Mouse (Mus musculus) liver, embryonic 16.5 days (tissue): ENCODE results near the gene Kalrn. TPM values are rescaled to one million over a fixed set of nuclear protein-coding genes. Genes with fewer than 3 reads are reported as not detected.

ENCODE experiments used
- ATAC-seq: fragments of 200-750 bp; cut with Nextera tagmentation; 2 replicates; pipeline ENCODE4 v1.8.0; 2017; ENCODE audit warnings: low read depth, mild to moderate bottlenecking, moderate number of reproducible peaks, moderate library complexity
- H3K27ac ChIP-seq: fragments of 300-500 bp; sonication (generic); 2 replicates; pipeline ENCODE4 v1.5.1; 2014; ENCODE audit warnings: mild to moderate bottlenecking, low read length
- H3K27me3 ChIP-seq: fragments of 300-500 bp; sonication (generic); 2 replicates; pipeline ENCODE4 v1.6.1; 2014; ENCODE audit warnings: low read depth, low read length, mixed read lengths; ENCODE audit not compliant: control insufficient read depth, insufficient read depth
- H3K36me3 ChIP-seq: fragments of 300-500 bp; sonication (generic); 2 replicates; pipeline ENCODE4 v1.6.1; 2014; ENCODE audit warnings: mild to moderate bottlenecking; ENCODE audit not compliant: control insufficient read depth, insufficient read depth
- H3K4me1 ChIP-seq: fragments of 300-500 bp; sonication (generic); 2 replicates; pipeline ENCODE4 v1.6.1; 2014; ENCODE audit warnings: low read depth, low read length, mixed read lengths; ENCODE audit not compliant: control insufficient read depth
- H3K4me2 ChIP-seq: fragments of 300-500 bp; sonication (generic); 2 replicates; pipeline ENCODE4 v1.6.1; 2014; ENCODE audit warnings: low read depth, low read length, mixed read lengths
- H3K4me3 ChIP-seq: fragments of 300-500 bp; sonication (generic); 2 replicates; pipeline ENCODE4 v1.5.1; 2014; ENCODE audit warnings: low read depth, mild to moderate bottlenecking, low read length
- H3K9ac ChIP-seq: fragments of 300-500 bp; sonication (generic); 2 replicates; pipeline ENCODE4 v1.6.1; 2014; ENCODE audit warnings: low read depth, low read length
- H3K9me3 ChIP-seq: fragments of 300-500 bp; sonication (generic); replicated peaks from 2 replicates; pipeline ENCODE4 v1.6.1; 2016; ENCODE audit warnings: low read length; ENCODE audit not compliant: control insufficient read depth
- WGBS: fragments of 180-500 bp; shearing (Covaris S2); extraction: QIAGEN DNeasy Blood & Tissue Kit; methylation state at CpG from one replicate; pipeline ENCODE4 v1.1.7; 2014; ENCODE audit not compliant: insufficient replicate concordance; 5-methylcytosine and 5-hydroxymethylcytosine counted together
- polyA plus RNA-seq: library from polyadenylated mRNA; unstranded; fragments of >200 nt; fragmentation: Nextera tagmentation; extraction: Ambion mirVana; gene quantifications from 2 replicates; pipeline ENCODE4 v1.2.1, GENCODE M21; 2015

Gene Kalrn
- polyA plus RNA-seq, 1 experiment from 2014 or later = 11.2 TPM

DNA sequence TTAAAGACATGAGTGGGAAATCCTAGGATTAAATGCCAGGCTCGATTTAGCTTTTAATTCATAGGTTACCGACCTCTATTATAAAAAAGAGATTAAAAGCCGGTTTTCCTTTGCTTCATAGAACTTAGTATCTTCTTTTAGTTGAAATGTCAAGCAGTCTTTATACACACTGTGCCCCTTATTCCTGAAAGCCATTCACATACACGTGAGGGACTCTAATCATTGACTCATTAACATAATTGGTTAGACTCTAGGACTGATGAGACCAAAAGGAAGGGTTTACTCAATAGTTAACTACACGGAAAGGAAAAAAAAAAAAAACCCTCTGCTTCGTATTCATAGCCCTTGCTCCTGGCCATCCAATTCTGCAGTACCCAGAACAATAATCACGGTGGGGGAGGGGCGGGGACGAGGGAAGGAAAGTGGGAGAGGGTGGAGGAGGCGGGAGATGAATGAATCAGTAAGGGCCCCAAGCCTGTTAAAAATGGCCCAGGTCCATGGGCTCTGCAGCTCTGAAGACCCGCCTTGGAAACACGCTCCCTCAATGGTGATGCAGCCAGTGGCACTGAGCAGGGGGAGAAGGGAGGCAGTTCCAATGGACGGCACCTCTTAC is 368.7 kb downstream of the Kalrn start:
- Histone ChIP-seq H3K9me3 (no peaks in the 10 kb centered on the region), H3K27ac (no peak overlapping the region), H3K9ac (no peak overlapping the region), H3K27me3 (no peaks in the 10 kb centered on the region), H3K36me3 (no peaks in the 10 kb centered on the region), H3K4me3 (no peak overlapping the region), H3K4me2 (no peak overlapping the region), H3K4me1 (no peaks in the 10 kb centered on the region)
- 66% methylated on average over 13 of the region's 13 CpGs for whole genome bisulfite sequencing
- no peak for ATAC-seq

DNA sequence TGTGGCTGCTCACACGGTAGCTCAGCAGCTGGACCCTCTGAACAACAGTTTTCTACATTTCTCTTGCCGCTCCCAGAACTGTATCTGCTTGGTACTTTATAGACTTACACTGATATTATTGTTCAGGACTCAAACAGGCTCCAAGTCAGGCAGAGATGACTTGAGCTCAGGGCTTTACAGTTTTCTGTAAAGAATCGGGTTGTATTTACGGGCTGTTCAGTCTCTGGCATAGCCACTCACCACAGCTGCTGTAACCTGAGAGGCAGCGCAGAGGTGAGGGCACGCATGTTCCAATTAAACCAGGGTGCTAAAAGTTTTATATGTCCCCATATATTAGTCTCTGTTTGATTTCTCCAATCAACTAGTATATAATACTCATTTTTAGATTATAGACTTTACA is 373.8 kb downstream of the Kalrn start:
- Histone ChIP-seq H3K4me3 (no peak overlapping the region), H3K4me2 (no peak overlapping the region), H3K9ac (no peak overlapping the region), H3K9me3 (no peaks in the 10 kb centered on the region), H3K36me3 (no peaks in the 10 kb centered on the region), H3K27me3 (no peaks in the 10 kb centered on the region), H3K27ac (no peak overlapping the region), H3K4me1 (no peaks in the 10 kb centered on the region)
- ATAC-seq = no peak
- 71% methylated on average over 6 of the region's 6 CpGs for WGBS

DNA sequence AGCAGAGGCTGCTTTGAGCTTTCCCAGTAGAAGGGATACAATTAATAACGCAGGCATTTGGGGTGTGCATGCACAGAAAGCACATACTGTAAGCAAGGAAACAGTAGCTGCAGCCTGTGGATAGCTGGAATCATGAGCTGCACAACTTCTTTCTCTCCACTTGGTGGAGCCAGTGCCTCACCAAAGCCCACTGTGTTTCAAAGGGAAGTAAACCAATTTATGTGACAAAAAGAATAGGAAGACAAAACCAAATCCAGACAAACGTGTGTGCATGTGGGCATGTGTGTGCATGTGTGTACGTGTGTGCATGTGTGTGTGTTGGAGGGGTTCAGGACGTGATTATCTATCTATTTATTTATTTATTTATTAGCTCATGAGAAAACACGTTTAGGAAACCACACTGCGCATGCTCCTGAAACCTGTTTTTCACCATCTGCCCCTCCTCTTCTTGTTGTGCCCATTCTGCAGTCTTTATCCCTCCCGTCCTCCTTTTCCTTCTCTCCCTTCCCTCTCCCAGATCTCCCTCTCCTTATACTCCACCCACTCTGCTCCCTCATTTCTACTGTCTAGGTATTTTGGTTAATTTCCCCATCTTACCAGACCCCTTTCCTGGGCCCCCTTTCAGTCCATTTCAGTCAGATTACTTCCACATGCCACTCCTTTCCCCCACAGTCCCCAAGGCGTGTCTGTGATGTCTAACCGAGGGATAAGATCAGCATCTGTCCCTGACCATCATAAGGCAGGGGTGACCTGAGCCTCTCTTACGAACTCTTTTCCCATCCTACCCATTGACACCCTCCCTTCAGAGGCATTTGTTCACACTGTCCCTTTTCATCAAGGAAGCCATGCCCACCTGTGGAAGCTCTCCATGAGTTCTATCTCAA is 380.1 kb downstream of the Kalrn start:
- WGBS = 31% methylated on average over 10 of the region's 10 CpGs
- Histone ChIP-seq H3K36me3 (no peaks in the 10 kb centered on the region), H3K4me2 (no peak overlapping the region), H3K27ac (no peak overlapping the region), H3K9me3 (no peaks in the 10 kb centered on the region), H3K9ac (no peak overlapping the region), H3K4me1 (no peaks in the 10 kb centered on the region), H3K27me3 (no peaks in the 10 kb centered on the region), H3K4me3 (no peak overlapping the region)
- ATAC-seq = no peak

DNA sequence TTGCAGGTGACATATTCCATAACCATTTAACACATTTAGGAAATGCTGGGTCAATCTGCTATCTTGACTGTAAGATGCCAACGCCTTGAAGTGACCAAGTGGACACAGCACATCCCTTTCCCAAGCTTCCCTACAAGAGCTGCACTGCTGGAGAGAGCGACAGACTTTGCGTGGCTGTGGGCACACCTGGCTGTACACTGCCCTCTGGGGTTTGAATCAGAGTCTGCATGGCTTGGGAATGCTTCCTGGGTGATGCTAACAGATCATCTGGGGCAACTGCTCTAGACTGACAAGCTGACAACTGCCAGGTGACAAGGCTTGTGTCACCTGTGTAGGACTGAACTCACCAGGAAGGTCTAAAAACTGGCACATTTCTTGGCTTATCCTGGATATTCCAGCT is 388.6 kb downstream of the Kalrn start:
- no peaks in the 10 kb centered on the region for H3K9me3 ChIP-seq
- H3K27ac ChIP-seq = no peak overlapping the region
- no peaks in the 10 kb centered on the region for H3K36me3 ChIP-seq
- H3K9ac ChIP-seq = no peak overlapping the region
- no peak for ATAC-seq
- no peak overlapping the region for H3K4me3 ChIP-seq
- no peaks in the 10 kb centered on the region for H3K4me1 ChIP-seq
- H3K27me3 ChIP-seq = no peaks in the 10 kb centered on the region
- no peak overlapping the region for H3K4me2 ChIP-seq
- 40% methylated on average over 3 of the region's 3 CpGs for WGBS

DNA sequence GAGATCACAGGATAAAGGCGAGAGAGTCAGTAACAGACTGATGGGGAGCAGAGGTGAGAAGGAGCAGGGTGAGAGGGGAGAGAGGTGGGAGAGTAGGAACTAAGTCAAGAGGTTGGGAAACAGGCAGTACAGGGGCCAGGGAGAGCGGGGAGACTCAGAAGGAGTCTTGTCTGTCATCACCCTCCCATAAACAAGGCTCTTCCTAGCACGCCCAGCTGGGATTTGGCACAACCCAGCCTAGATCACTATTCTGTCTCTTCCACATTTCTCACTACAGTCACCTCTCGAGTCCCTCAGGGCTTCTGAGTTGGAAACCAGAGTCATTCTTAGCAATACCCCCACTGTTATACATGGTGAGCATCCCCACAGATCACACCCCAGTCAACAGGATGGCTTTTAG is 390.1 kb downstream of the Kalrn start:
- no peak overlapping the region for H3K27ac ChIP-seq
- H3K9ac ChIP-seq = no peak overlapping the region
- no peak overlapping the region for H3K4me3 ChIP-seq
- WGBS = 53% methylated on average over 4 of the region's 4 CpGs
- no peaks in the 10 kb centered on the region for H3K27me3 ChIP-seq
- H3K9me3 ChIP-seq = no peaks in the 10 kb centered on the region
- no peaks in the 10 kb centered on the region for H3K36me3 ChIP-seq
- no peak for ATAC-seq
- no peaks in the 10 kb centered on the region for H3K4me1 ChIP-seq
- no peak overlapping the region for H3K4me2 ChIP-seq

DNA sequence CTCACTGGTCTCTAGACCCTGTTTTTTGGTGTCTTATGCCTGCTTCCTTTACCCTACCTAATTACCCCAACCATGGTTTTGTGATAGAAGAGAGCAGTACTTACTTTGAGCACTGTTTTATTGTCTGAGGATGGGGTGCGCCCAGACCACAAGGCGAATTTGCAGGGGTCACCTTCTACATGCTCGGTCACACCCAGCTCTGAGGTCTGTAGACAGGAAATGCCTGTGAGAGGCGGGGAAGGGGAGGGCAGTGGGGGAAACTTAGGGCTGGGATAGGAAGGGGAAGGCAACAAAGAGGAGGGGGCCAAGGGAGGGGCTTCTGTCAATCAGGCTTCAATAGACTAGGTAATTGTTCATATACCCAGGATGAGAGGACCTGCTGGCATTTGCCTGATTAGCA is 397.7 kb downstream of the Kalrn start:
- no peaks in the 10 kb centered on the region for H3K4me1 ChIP-seq
- 51% methylated on average over 4 of the region's 4 CpGs for WGBS
- H3K36me3 ChIP-seq = no peaks in the 10 kb centered on the region
- no peak overlapping the region for H3K4me2 ChIP-seq
- no peak for ATAC-seq
- H3K4me3 ChIP-seq = no peak overlapping the region
- no peaks in the 10 kb centered on the region for H3K27me3 ChIP-seq
- H3K9ac ChIP-seq = no peak overlapping the region
- no peak overlapping the region for H3K27ac ChIP-seq
- no peaks in the 10 kb centered on the region for H3K9me3 ChIP-seq

DNA sequence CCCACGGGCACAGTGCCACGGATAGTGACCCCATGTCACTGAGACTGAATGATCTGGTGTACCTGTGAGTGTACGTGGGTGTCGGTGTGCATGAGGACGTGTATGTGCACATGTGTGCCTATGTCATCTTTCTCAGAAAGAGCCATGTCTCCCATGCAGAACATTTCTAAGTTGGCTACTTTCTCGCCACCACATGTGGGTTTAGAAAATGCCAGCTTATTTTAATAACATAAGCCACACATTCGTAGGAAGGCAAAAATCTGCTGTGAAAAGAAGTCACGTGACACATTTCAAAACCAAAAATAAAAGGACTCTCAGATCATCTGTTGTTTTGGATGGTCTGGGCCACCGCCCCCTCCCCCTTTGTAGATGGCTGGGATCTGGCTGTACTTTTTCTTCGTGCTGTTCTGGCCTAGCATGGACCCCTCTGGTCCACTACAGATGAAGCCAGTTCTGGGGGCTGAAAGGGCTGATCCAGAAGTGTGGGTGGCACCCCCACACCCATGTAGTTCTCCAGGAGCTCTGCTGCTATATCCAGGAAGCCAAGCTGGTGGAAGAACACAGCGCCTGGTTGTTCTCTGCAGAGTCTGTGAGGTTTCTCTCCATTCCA is 400.7 kb downstream of the Kalrn start:
- H3K9ac ChIP-seq = no peak overlapping the region
- no peak overlapping the region for H3K4me3 ChIP-seq
- no peaks in the 10 kb centered on the region for H3K4me1 ChIP-seq
- ATAC-seq = no peak
- no peaks in the 10 kb centered on the region for H3K36me3 ChIP-seq
- no peak overlapping the region for H3K27ac ChIP-seq
- no peak overlapping the region for H3K4me2 ChIP-seq
- no peaks in the 10 kb centered on the region for H3K9me3 ChIP-seq
- 65% methylated on average over 11 of the region's 11 CpGs for WGBS
- no peaks in the 10 kb centered on the region for H3K27me3 ChIP-seq

DNA sequence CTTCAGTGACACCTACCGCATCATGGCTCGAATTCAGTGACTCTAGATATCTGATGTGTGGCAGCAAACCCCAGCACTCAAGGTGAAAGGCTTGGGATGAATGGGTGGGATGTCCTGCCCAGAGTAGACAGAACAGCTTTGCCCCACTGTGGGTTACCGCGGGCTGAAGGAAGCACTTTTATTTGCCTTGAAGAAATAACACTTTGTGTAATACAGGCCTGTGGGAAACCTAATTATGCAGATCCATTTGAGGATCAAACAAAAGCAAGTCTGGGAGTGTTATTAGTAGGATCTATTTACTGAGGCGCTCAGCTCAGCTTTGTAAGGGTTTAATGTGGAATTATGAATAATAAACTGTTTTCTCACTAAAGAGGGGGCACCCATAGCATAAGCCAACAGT is 406.3 kb downstream of the Kalrn start:
- Histone ChIP-seq H3K9ac (no peak overlapping the region), H3K4me3 (no peak overlapping the region), H3K27me3 (no peaks in the 10 kb centered on the region), H3K36me3 (no peaks in the 10 kb centered on the region), H3K4me2 (no peak overlapping the region), H3K4me1 (no peaks in the 10 kb centered on the region), H3K27ac (no peak overlapping the region), H3K9me3 (no peaks in the 10 kb centered on the region)
- WGBS = 64% methylated on average over 5 of the region's 5 CpGs
- ATAC-seq = no peak

DNA sequence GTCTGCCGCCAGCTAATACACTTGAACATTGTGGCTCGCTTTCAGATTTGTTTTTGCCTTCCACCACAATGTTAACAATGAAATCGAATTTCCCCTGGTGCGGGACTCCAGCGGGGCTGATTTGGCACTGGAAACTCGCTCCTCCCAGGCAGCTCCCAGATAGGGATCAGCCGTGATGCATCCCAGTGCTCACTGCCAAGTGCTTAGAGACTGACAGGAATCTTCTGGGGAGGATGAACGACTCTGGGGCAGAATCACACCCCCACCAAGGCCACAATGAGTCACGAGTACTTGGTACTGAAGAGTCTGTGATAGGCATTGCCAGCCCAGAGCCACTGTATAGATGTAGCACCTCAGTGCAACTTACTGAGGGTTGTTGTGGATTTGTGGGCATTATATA is 410.2 kb downstream of the Kalrn start:
- Histone ChIP-seq H3K27me3 (no peaks in the 10 kb centered on the region), H3K9ac (no peak overlapping the region), H3K36me3 (no peaks in the 10 kb centered on the region), H3K4me2 (no peak overlapping the region), H3K4me1 (no peaks in the 10 kb centered on the region), H3K27ac (no peak overlapping the region), H3K4me3 (no peak overlapping the region), H3K9me3 (no peaks in the 10 kb centered on the region)
- no peak for ATAC-seq
- WGBS = 61% methylated on average over 9 of the region's 9 CpGs
